Mouse (Mus musculus): ENCODE measurements around the gene Agbl4. TPM values are rescaled to one million over a fixed set of nuclear protein-coding genes. Genes with fewer than 3 reads are reported as not detected.

The Agbl4 gene
- polyA plus RNA-seq, 1 experiment from 2014 or later: 0.66 TPM

DNA sequence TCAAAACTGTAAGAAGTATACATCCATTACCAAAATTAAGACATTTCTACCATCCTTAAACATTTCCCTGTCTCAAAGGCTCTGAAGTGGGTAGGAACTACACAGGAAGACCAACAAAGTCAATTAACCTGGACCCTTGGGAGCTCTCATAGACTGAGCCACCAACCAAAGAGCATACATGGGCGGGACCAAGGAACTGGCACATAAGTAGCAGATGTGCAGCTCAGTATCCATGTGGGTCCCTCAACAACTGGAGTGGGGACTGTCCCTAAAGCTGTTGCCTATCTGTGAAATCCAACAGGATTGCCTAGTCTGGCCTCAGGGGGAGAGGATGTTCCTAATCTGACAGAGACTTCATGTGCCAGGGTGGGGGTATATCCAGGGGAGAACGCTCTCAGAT lies 265.5 kb downstream of the Agbl4 start:
- no peaks in the 10 kb centered on the region for H3K9me3 ChIP-seq
- H3K27ac ChIP-seq: no peak overlapping the region
- no peaks in the 10 kb centered on the region for H3K4me1 ChIP-seq
- H3K27me3 ChIP-seq (ENCODE audit: poor library complexity, severe bottlenecking): no peaks in the 10 kb centered on the region
- 83% methylated on average over 2 of the region's 2 CpGs for WGBS
- no peak for DNase-seq (ENCODE audit: extremely low spot score, low spot score)
- H3K4me3 ChIP-seq: no peak overlapping the region
- no peaks in the 10 kb centered on the region for H3K36me3 ChIP-seq (replicated peaks)

DNA sequence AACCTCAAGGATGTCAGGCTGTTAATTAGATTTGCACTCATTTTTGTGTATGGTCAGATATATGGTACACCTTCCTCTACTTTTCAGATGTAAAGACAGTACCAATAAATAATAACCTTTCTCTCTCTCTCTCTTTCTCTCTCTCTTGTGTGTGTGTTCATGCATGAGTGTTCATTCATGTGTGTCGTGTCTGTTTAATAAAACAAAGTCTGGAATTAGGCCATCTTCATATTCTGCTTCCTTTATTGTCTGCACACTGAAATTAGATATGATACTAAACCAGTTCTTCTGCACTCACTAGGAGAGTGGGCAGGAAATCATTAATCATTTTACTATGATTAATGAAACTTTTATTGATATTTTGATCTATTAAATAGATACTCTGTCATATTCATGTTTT lies 276.7 kb downstream of the Agbl4 start:
- no peaks in the 10 kb centered on the region for H3K27me3 ChIP-seq (ENCODE audit: poor library complexity, severe bottlenecking)
- no peaks in the 10 kb centered on the region for H3K4me1 ChIP-seq
- H3K4me3 ChIP-seq: no peak overlapping the region
- DNase-seq (ENCODE audit: extremely low spot score, low spot score): no peak
- H3K27ac ChIP-seq: no peak overlapping the region
- no peaks in the 10 kb centered on the region for H3K9me3 ChIP-seq
- H3K36me3 ChIP-seq (replicated peaks): no peaks in the 10 kb centered on the region
- WGBS: 89% methylated on average over 1 of the region's 1 CpGs

DNA sequence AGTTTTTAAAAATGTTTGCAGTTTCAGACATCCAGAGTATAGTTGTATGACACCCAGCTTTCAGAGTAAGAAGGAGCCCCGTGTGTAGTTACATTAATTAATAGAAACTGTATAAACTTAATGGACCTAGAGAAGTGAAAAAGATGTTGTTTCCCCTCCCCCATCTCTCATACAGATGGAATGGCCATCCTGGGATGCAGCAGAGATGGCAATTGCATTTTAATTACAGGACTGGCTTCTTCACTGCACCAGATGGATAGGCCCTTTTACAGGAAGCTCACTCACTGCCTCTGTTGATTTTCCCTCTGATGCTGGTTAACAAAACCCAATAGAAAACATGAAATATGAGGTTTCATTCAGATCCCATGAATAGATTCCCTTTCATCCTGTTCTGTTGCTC lies 337.7 kb downstream of the Agbl4 start:
- Histone ChIP-seq H3K36me3 (replicated peaks) (no peaks in the 10 kb centered on the region), H3K4me1 (no peaks in the 10 kb centered on the region), H3K27ac (no peak overlapping the region), H3K27me3 (ENCODE audit: poor library complexity, severe bottlenecking) (no peaks in the 10 kb centered on the region), H3K4me3 (no peak overlapping the region), H3K9me3 (no peaks in the 10 kb centered on the region)
- no peak for DNase-seq (ENCODE audit: extremely low spot score, low spot score)
- 93% methylated on average over 1 of the region's 1 CpGs for WGBS

DNA sequence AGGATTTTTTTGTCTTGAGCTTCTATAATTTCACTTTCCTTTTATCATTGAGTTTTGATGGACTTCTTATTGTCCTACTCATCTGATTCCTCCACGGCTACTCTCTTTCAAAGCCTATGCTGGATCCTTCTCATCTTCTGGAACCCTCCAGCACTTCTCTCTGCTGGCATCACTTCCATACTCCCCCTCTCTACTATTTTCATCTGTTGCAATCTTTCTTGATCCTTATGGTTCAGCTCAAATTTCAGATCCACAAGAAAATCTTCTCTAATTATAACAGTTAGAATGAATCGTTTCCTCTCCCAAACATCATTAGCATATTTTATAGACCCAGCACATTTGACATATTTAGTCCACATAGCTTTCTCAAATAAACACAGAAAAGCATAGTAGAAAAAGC lies 360.5 kb downstream of the Agbl4 start:
- no peaks in the 10 kb centered on the region for H3K36me3 ChIP-seq (replicated peaks)
- no peaks in the 10 kb centered on the region for H3K27me3 ChIP-seq (ENCODE audit: poor library complexity, severe bottlenecking)
- no peak for DNase-seq (ENCODE audit: extremely low spot score, low spot score)
- H3K9me3 ChIP-seq: no peaks in the 10 kb centered on the region
- no peak overlapping the region for H3K4me3 ChIP-seq
- H3K27ac ChIP-seq: no peak overlapping the region
- H3K4me1 ChIP-seq: no peaks in the 10 kb centered on the region
- WGBS: 89% methylated on average over 2 of the region's 2 CpGs

DNA sequence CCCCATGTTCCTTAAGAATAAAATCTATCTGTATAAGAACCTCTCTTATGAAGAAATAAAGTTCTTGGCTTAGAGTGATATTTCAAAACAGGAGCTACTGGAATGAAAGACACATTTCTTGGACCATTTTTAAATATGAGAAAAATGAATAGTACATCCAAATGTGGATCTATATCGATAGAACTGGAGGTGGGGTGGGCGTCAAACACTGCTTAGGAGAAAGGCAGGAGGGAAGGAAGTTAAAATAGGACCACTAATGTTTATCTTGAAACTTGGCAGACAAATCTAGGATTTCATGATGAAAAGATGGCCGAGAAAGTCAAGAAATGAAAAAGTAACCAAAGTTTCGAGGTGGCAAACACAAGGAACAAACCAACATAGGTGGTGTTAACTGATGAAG lies 391.1 kb downstream of the Agbl4 start:
- Histone ChIP-seq H3K4me1 (no peaks in the 10 kb centered on the region), H3K9me3 (no peaks in the 10 kb centered on the region), H3K27me3 (ENCODE audit: poor library complexity, severe bottlenecking) (no peaks in the 10 kb centered on the region), H3K4me3 (no peak overlapping the region), H3K27ac (no peak overlapping the region), H3K36me3 (replicated peaks) (no peaks in the 10 kb centered on the region)
- WGBS: 82% methylated on average over 4 of the region's 4 CpGs
- DNase-seq (ENCODE audit: extremely low spot score, low spot score): no peak

DNA sequence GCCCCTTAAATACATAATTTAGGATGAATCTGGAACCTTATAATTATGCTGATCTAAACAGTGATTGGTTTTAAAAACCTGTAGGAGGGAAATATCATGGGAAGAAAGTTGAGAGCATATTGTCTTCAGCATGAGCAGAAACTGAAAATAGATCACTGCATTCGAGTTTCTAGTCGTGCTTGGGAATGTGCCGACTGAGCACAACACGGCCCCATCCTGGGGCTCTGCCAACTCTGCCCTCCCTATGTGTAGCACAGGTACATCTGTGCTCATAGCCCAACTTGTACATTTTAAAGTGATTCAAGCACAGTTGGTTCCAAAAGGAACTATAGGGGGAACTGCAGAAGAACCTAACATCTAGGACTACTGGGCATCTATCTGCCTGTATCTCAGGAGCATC lies 402.4 kb downstream of the Agbl4 start:
- Histone ChIP-seq H3K4me1 (no peaks in the 10 kb centered on the region), H3K9me3 (no peaks in the 10 kb centered on the region), H3K27me3 (ENCODE audit: poor library complexity, severe bottlenecking) (no peaks in the 10 kb centered on the region), H3K4me3 (no peak overlapping the region), H3K36me3 (replicated peaks) (no peaks in the 10 kb centered on the region), H3K27ac (no peak overlapping the region)
- 85% methylated on average over 4 of the region's 4 CpGs for WGBS
- no peak for DNase-seq (ENCODE audit: extremely low spot score, low spot score)

DNA sequence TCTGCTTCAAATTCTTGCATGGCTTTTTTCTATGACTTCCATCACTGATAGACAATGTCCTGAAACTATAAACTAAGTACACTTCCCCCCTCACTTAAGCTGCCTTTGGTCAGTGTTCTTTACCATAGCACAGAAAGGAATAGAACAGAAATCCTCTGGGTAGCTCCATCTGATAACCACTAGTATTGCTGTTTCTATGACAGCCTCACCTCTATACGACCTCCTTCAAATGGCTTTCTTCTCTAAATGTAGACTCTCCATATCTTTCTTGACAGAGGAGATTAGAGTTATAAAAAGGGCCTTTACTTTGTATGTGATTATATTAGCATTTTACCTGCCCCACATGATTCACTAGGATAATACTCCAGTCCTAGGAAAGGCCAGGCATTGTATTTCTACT lies 413.5 kb downstream of the Agbl4 start:
- Histone ChIP-seq H3K27ac (no peak overlapping the region), H3K9me3 (no peaks in the 10 kb centered on the region), H3K4me1 (no peaks in the 10 kb centered on the region), H3K36me3 (replicated peaks) (no peaks in the 10 kb centered on the region), H3K27me3 (ENCODE audit: poor library complexity, severe bottlenecking) (no peaks in the 10 kb centered on the region), H3K4me3 (no peak overlapping the region)
- no peak for DNase-seq (ENCODE audit: extremely low spot score, low spot score)
- WGBS: 75% methylated on average over 1 of the region's 1 CpGs

DNA sequence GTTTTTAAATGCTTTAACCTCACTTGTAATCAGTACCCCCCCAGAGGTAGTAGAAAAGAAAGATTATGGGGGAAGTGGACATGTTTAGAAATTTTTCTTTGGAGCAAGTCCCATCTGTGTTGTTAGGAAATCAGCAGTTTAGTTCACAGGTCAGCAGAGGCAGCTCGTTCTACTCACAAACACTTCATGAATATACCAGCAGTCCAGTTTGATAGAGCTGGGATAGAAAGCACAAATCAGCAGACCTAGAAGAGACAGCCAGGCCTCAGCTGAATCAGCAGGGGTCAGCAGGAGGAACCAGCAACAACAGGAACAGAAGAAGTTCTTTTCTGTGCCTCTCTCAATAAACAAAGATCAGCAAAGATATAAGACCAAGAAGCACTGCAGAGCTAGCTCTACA lies 435.3 kb downstream of the Agbl4 start:
- no peaks in the 10 kb centered on the region for H3K27me3 ChIP-seq (ENCODE audit: poor library complexity, severe bottlenecking)
- no peak overlapping the region for H3K27ac ChIP-seq
- no peaks in the 10 kb centered on the region for H3K4me1 ChIP-seq
- WGBS: 60% methylated on average over 1 of the region's 1 CpGs
- no peaks in the 10 kb centered on the region for H3K36me3 ChIP-seq (replicated peaks)
- no peaks in the 10 kb centered on the region for H3K9me3 ChIP-seq
- H3K4me3 ChIP-seq: no peak overlapping the region
- DNase-seq (ENCODE audit: extremely low spot score, low spot score): no peak

DNA sequence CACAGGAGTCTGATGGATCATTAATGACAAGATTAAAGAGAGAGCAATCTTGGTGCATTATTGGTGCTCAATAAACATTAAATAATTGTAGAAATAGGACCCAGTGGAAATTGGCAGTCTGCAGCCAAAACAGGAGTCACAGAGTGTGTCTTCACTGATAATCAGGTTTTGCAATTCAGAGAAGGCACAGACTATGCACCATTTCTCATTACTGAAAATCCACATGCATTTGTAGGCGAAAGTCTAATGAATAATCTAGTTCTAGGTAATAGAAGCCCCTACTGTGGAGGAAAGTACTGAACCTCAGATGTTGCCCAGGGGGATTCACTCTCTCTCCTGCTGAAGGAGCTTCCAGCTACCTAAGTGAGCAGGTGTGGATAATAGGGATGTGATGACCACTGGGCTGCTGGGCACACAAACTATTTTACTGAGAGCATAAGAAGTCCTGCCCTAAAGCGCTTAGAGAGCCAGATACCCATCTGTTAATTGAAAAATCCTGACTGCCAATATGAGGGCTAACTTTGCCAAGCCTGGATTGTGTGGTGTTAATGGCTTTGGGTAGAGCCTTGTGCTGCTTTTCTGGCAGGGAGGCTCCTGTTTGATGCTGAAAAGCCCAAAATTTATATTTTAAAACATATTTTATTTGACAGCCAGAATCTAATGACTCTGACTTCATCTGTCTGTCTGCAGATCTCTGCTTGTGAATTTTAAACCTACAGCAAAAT lies 482.4 kb downstream of the Agbl4 start:
- no peaks in the 10 kb centered on the region for H3K36me3 ChIP-seq (replicated peaks)
- no peaks in the 10 kb centered on the region for H3K27me3 ChIP-seq (ENCODE audit: poor library complexity, severe bottlenecking)
- DNase-seq (ENCODE audit: extremely low spot score, low spot score): no peak
- no peak overlapping the region for H3K4me3 ChIP-seq
- no peak overlapping the region for H3K27ac ChIP-seq
- H3K4me1 ChIP-seq: no peaks in the 10 kb centered on the region
- 84% methylated on average over 2 of the region's 2 CpGs for WGBS
- no peaks in the 10 kb centered on the region for H3K9me3 ChIP-seq

DNA sequence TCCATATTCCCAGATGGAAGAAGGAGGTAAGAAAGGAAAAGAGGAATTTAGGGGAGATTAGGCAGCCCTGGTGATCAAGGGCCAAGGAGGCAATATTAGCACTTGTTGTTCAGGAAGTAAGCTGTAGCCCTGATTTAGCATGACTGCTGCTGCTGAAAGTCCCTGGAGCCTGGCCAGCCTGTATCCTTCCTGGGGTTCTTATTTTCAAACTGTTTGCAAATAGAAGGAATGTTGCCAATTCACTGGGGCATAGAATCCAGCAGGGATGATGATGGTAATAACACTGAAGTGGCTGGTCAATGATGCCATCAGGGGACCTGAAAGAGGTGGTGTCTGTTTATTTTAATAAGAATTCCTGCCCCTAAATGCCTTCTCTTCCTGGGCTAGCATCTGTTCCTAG lies 518.6 kb downstream of the Agbl4 start:
- Histone ChIP-seq H3K4me3 (no peak overlapping the region), H3K4me1 (no peaks in the 10 kb centered on the region), H3K36me3 (replicated peaks) (no peaks in the 10 kb centered on the region), H3K27ac (no peak overlapping the region), H3K27me3 (ENCODE audit: poor library complexity, severe bottlenecking) (no peaks in the 10 kb centered on the region), H3K9me3 (no peaks in the 10 kb centered on the region)
- DNase-seq (ENCODE audit: extremely low spot score, low spot score): no peak

DNA sequence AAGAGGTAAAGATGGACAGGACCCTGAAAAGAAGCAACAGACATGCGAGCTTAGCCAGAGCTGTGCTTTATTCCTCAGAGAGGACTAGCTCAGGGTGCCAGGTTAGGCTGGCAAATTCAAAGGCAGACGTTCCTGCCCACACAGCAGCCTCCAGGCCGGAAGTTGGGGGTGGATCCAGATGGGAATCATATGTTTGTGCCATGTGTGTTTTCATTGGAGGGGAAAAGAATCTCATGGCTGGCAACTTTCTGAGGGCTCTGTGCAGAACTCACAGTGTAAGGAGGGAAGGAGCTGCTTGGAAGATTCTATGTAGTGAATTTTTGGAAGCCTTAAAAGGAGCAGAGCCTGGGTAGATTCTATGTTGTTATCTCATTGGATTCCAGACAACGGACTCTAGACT lies 519.1 kb downstream of the Agbl4 start:
- no peak overlapping the region for H3K4me3 ChIP-seq
- WGBS: 58% methylated on average over 4 of the region's 4 CpGs
- H3K36me3 ChIP-seq (replicated peaks): no peaks in the 10 kb centered on the region
- no peak for DNase-seq (ENCODE audit: extremely low spot score, low spot score)
- H3K27ac ChIP-seq: no peak overlapping the region
- no peaks in the 10 kb centered on the region for H3K9me3 ChIP-seq
- H3K27me3 ChIP-seq (ENCODE audit: poor library complexity, severe bottlenecking): no peaks in the 10 kb centered on the region
- H3K4me1 ChIP-seq: no peaks in the 10 kb centered on the region

DNA sequence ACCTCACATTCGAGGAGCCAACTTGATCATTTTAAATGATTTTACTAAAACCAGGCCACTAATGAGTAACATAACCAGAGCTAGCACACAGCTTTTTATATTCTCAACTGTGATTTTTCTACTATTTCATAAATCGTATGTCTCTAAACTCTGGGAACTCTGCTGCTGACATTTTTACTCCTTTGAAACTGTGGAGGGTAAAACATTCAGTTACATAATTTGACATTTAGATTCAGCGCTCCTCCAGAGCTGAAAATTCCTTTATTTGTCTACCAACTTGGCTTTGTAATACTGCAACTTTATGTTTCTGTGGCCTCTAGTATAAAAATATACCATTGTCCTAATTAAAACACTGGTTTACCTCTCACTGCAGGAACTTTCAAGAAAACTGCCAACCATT lies 523.6 kb downstream of the Agbl4 start:
- H3K4me3 ChIP-seq: no peak overlapping the region
- no peaks in the 10 kb centered on the region for H3K9me3 ChIP-seq
- 94% methylated on average over 3 of the region's 3 CpGs for WGBS
- H3K4me1 ChIP-seq: no peaks in the 10 kb centered on the region
- no peaks in the 10 kb centered on the region for H3K36me3 ChIP-seq (replicated peaks)
- DNase-seq (ENCODE audit: extremely low spot score, low spot score): no peak
- no peaks in the 10 kb centered on the region for H3K27me3 ChIP-seq (ENCODE audit: poor library complexity, severe bottlenecking)
- no peak overlapping the region for H3K27ac ChIP-seq

DNA sequence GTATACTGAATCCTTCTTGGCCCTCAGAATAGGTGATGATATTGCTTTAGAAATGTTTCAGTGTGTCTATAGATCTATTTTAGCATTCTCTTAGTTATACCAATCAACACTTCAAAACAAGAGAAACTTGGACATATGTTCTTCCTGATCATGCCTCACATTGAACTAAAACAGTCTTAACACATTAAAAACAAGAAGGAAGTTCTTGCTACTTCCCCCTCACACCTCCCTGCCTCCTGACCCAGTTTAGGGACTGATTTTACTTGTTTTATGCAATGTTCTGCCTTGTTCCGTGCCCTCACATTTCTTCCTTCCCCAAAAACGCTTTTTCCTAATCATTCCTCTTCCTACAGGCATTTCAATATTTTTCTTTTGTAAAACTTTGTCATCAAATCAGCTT lies 604.2 kb downstream of the Agbl4 start:
- Histone ChIP-seq H3K27me3 (ENCODE audit: poor library complexity, severe bottlenecking) (peaks cover 14% of the 10 kb centered on the region), H3K27ac (no peak overlapping the region), H3K4me1 (peaks cover 13% of the 10 kb centered on the region), H3K4me3 (no peak overlapping the region), H3K36me3 (replicated peaks) (no peaks in the 10 kb centered on the region), H3K9me3 (no peaks in the 10 kb centered on the region)
- no peak for DNase-seq (ENCODE audit: extremely low spot score, low spot score)
- 77% methylated on average over 2 of the region's 2 CpGs for WGBS

All from forebrain, embryonic 10.5 days (tissue).